Mouse (Mus musculus) intestine, embryonic 14.5 days (tissue): ENCODE measurements around the gene Gm43064. TPM values are rescaled to one million over a fixed set of nuclear protein-coding genes. Genes with fewer than 3 reads are reported as not detected.
A peak's percentile ranks its signal among the peaks of the same experiment; 100 is the strongest.
"Not testable (repeated sequence)": the region's sequence is repeated elsewhere in the genome, so short reads cannot be mapped to it uniquely, and the experiment has no call there.

ENCODE experiments used
- ATAC-seq: fragments of 200-750 bp; cut with Nextera tagmentation; replicated peaks from 2 replicates; pipeline ENCODE4 v1.8.0; 2017; ENCODE audit warnings: low read depth, moderate number of reproducible peaks, moderate TSS enrichment, moderate library complexity; ENCODE audit not compliant: low FRiP score, low TSS enrichment
- DNase-seq: peaks from one replicate; pipeline ENCODE4 v3.0.0-alpha.2; 2018; ENCODE audit warnings: low spot score
- H3K27ac ChIP-seq: fragments of 300-500 bp; sonication (generic); 2 replicates; pipeline ENCODE4 v1.5.1; 2014; ENCODE audit warnings: low read depth, mild to moderate bottlenecking, control low read depth
- H3K27me3 ChIP-seq: fragments of 300-500 bp; sonication (generic); replicated peaks from 2 replicates; pipeline ENCODE4 v1.6.1; 2014; ENCODE audit warnings: low read length, control low read depth; ENCODE audit not compliant: control insufficient read depth, insufficient read depth
- H3K36me3 ChIP-seq: fragments of 300-500 bp; sonication (generic); 2 replicates; pipeline ENCODE4 v1.6.1; 2014; ENCODE audit warnings: low read length, control low read depth; ENCODE audit not compliant: control insufficient read depth, insufficient read depth
- H3K4me1 ChIP-seq: fragments of 300-500 bp; sonication (generic); replicated peaks from 2 replicates; pipeline ENCODE4 v1.6.1; 2014; ENCODE audit warnings: low read length, control low read depth, mixed read lengths; ENCODE audit not compliant: control insufficient read depth, insufficient read depth
- H3K4me2 ChIP-seq: fragments of 300-500 bp; sonication (generic); 2 replicates; pipeline ENCODE4 v1.6.1; 2014; ENCODE audit warnings: low read length
- H3K4me3 ChIP-seq: fragments of 300-500 bp; sonication (generic); 2 replicates; pipeline ENCODE4 v1.5.1; 2014; ENCODE audit warnings: low read depth, low read length, control low read depth, mixed read lengths
- H3K9ac ChIP-seq: fragments of 300-500 bp; sonication (generic); 2 replicates; pipeline ENCODE4 v1.6.1; 2014; ENCODE audit warnings: mild to moderate bottlenecking, low read length
- H3K9me3 ChIP-seq: fragments of 300-500 bp; sonication (generic); 2 replicates; pipeline ENCODE4 v1.6.1; 2016; ENCODE audit warnings: low read length, control low read depth; ENCODE audit not compliant: control insufficient read depth
- WGBS: fragments of 180-500 bp; shearing (Covaris S2); extraction: QIAGEN DNeasy Blood & Tissue Kit; methylation state at CpG from one replicate; pipeline ENCODE4 v1.1.7; 2014; 5-methylcytosine and 5-hydroxymethylcytosine counted together
- polyA plus RNA-seq: library from polyadenylated mRNA; unstranded; fragments of >200 nt; fragmentation: Nextera tagmentation; extraction: Ambion mirVana; gene quantifications from 2 replicates; pipeline ENCODE4 v1.2.1, GENCODE M21; 2014

Gm43064 gene
- polyA plus RNA-seq, 1 experiment from 2014 or later, result 0.55 TPM

DNA sequence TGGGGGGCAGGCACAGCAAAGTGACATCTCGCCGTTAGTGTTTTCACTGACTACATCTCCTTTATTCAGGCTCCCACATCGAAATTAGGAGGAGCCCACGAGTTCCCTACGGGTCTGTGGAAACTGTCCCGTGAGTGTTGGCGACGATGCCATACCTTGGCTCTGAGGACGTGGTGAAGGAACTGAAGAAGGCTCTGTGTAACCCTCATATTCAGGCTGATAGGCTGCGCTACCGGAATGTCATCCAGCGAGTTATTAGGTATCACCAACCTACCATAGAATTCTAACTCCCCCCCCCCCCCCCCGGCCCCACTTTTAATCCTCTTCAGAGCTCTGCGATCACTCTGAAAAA lies 402 bp downstream of the Gm43064 start:
- Histone ChIP-seq H3K27ac (peak overlapping the region; percentile 83), H3K9ac (peak overlapping the region; percentile 76), H3K4me2 (peak overlapping the region; percentile 66), H3K4me1 (peaks cover 8% of the 10 kb centered on the region), H3K4me3 (peak overlapping the region; percentile 96), H3K36me3 (peaks cover 44% of the 10 kb centered on the region), H3K9me3 (no peaks in the 10 kb centered on the region), H3K27me3 (no peaks in the 10 kb centered on the region)
- no peak for DNase-seq
- peak; percentile 41; the same call in 1 of the 2 replicates for ATAC-seq
- WGBS, result 2% methylated on average over 14 of the region's 14 CpGs

DNA sequence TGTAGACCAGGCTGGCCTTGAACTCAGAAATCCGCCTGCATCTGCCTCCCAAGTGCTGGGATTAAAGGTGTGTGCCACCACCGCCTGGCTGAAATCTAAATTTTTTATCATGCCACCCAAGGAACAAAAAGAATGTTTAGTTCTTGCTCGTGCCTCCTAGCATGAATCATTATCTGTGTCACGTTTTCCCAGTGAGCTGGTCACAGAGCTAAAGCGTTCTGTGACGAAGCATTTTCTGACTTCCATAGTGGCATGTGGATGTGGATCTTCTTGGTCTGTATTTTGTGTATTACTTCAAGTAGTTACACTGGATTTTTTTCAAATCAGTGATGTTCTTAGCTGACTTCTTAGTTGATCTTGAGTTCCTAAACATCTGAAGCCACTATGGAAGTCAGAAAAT lies 1.6 kb downstream of the Gm43064 start:
- ATAC-seq, result no peak
- H3K4me2 ChIP-seq, result no peak overlapping the region
- no peak overlapping the region for H3K4me3 ChIP-seq
- WGBS, result 92% methylated on average over 6 of the region's 6 CpGs
- H3K9me3 ChIP-seq, result no peaks in the 10 kb centered on the region
- H3K4me1 ChIP-seq, result peaks cover 8% of the 10 kb centered on the region
- no peaks in the 10 kb centered on the region for H3K27me3 ChIP-seq
- peaks cover 46% of the 10 kb centered on the region for H3K36me3 ChIP-seq
- DNase-seq, result no peak
- no peak overlapping the region for H3K27ac ChIP-seq
- H3K9ac ChIP-seq, result no peak overlapping the region

DNA sequence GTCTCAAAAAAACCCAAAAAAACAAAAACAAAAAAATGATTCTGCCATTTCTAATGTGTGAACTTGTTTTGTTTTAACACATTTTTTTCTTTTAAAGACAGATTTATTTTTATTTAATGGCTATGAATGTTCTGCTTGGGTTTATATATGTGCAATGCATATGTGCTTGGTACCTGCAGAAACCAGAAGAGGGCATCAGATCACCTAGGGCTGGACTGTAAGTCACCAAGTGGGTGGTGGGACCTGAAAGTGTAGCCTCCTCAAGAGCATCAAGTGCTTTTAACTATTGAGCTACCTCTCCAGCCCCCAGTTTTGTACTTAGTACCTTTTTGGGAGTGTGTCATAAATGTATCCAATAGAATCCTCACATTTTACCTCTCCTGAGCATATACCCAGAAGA lies 18.2 kb downstream of the Gm43064 start:
- Histone ChIP-seq H3K27ac (no peak overlapping the region), H3K9ac (no peak overlapping the region), H3K4me1 (no peaks in the 10 kb centered on the region), H3K27me3 (no peaks in the 10 kb centered on the region), H3K4me2 (no peak overlapping the region), H3K4me3 (no peak overlapping the region), H3K36me3 (peaks cover 6% of the 10 kb centered on the region; the same call in 1 of the 2 replicates), H3K9me3 (no peaks in the 10 kb centered on the region)
- no peak for ATAC-seq
- DNase-seq, result no peak

DNA sequence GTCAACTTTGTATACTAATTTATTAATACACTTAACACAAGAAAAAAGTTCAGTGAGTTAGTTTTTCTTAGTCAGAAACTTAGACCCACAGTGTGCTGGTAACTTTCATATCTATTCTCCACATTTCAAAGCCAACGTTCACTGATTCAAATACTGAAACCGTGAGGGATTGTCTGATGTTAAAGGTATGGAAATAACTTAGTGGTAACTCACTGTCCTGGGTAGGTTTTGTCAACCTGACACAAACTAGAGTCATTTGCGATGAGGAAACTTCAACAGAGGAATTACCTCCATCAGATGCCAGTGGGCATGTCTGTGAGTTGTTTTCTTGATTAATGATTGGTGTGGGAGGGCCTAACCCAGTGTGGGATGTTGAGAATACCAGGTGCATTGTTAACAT lies 19.7 kb downstream of the Gm43064 start:
- Histone ChIP-seq H3K36me3 (no peaks in the 10 kb centered on the region), H3K4me3 (no peak overlapping the region), H3K9me3 (no peaks in the 10 kb centered on the region), H3K4me2 (no peak overlapping the region), H3K27me3 (no peaks in the 10 kb centered on the region), H3K27ac (no peak overlapping the region), H3K4me1 (no peaks in the 10 kb centered on the region), H3K9ac (no peak overlapping the region)
- DNase-seq (no peak), ATAC-seq (no peak)
- WGBS, result 86% methylated on average over 3 of the region's 3 CpGs

- not testable (repeated sequence) for H3K36me3 ChIP-seq, ATAC-seq, H3K4me2 ChIP-seq, H3K4me3 ChIP-seq, H3K4me1 ChIP-seq, H3K9me3 ChIP-seq, H3K27ac ChIP-seq, H3K9ac ChIP-seq, H3K27me3 ChIP-seq, DNase-seq
- 62% methylated on average over 1 of the region's 1 CpGs for WGBS
These were observed 21.3 kb downstream of the Gm43064 start for GRCm38 (mm10) chr3:103830681-103831080.

DNA sequence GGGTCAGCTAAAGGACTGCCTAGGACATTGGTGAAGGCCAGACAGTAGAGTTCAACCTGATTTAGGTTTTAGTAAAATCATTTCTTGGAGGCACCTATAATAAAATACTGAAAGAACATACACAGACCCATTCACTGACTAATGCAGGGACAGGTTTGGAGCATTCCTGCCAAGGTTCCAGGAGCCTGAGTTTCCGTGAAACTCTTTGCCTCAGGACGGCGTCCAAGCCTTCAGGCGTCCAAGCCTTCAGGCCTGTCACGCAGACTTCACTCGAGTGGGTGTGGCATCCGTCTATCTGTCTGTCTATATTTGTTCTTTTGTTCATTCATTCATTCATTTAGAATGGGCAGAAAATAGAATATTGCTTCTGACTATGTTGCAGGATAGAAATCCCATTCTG lies 21.8 kb downstream of the Gm43064 start:
- no peaks in the 10 kb centered on the region for H3K27me3 ChIP-seq
- 86% methylated on average over 7 of the region's 7 CpGs for WGBS
- no peak for ATAC-seq
- no peak overlapping the region for H3K27ac ChIP-seq
- no peak overlapping the region for H3K4me2 ChIP-seq
- no peak overlapping the region for H3K4me3 ChIP-seq
- no peak overlapping the region for H3K9ac ChIP-seq
- H3K4me1 ChIP-seq, result no peaks in the 10 kb centered on the region
- H3K9me3 ChIP-seq, result no peaks in the 10 kb centered on the region
- DNase-seq, result no peak
- no peaks in the 10 kb centered on the region for H3K36me3 ChIP-seq

- H3K27ac ChIP-seq, result no peak within 1 kb of the TSS
These were observed 23.1 kb downstream of the Gm43064 start, which contains the start of gene Bcl2l15 for GRCm38 (mm10) chr3:103832426-103832825. Gene Bcl2l15, plus strand, starts transcription at chr3:103832601.

GRCm38 (mm10) chr3:103834001-103834400 lies 24.6 kb downstream of the Gm43064 start:
- H3K4me3 ChIP-seq, result no peak overlapping the region
- no peak overlapping the region for H3K27ac ChIP-seq
- WGBS, result 89% methylated on average over 2 of the region's 2 CpGs
- no peak overlapping the region for H3K9ac ChIP-seq
- H3K9me3 ChIP-seq, result no peaks in the 10 kb centered on the region
- ATAC-seq, result no peak
- H3K4me1 ChIP-seq, result no peaks in the 10 kb centered on the region
- H3K36me3 ChIP-seq, result no peaks in the 10 kb centered on the region
- no peaks in the 10 kb centered on the region for H3K27me3 ChIP-seq
- no peak overlapping the region for H3K4me2 ChIP-seq
- DNase-seq, result no peak

More at GRCm38 (mm10) chr3:103832426-103832825, 23.1 kb downstream of the Gm43064 start, which contains the start of gene Bcl2l15:
- H3K4me3 ChIP-seq, result no peak within 1 kb of the TSS
- ATAC-seq (no peak), DNase-seq (no peak)
- H3K4me1 ChIP-seq, result no peaks in the 10 kb centered on the region
- H3K4me2 ChIP-seq, result no peak within 1 kb of the TSS
- H3K27me3 ChIP-seq, result no peaks in the 10 kb centered on the region
- H3K36me3 ChIP-seq, result no peaks in the 10 kb centered on the region
- no peak within 1 kb of the TSS for H3K9ac ChIP-seq
- no peaks in the 10 kb centered on the region for H3K9me3 ChIP-seq

- H3K9me3 ChIP-seq, result no peaks in the 10 kb centered on the region
- DNase-seq (no peak), ATAC-seq (no peak)
- H3K27ac ChIP-seq, result no peak overlapping the region
- no peak overlapping the region for H3K4me2 ChIP-seq
- H3K36me3 ChIP-seq, result no peaks in the 10 kb centered on the region
- no peak overlapping the region for H3K9ac ChIP-seq
- no peaks in the 10 kb centered on the region for H3K4me1 ChIP-seq
- WGBS, result 79% methylated on average over 6 of the region's 6 CpGs
- H3K4me3 ChIP-seq, result no peak overlapping the region
- H3K27me3 ChIP-seq, result no peaks in the 10 kb centered on the region
These were observed 26.0 kb downstream of the Gm43064 start for GRCm38 (mm10) chr3:103835272-103835950.
